Mouse (Mus musculus) forebrain, embryonic 15.5 days (tissue): Measurements from ENCODE around the gene Anks1b. TPM values are rescaled to one million over a fixed set of nuclear protein-coding genes. Genes with fewer than 3 reads are reported as not detected.

ENCODE experiments used
- ATAC-seq: fragments of 200-750 bp; cut with Nextera tagmentation; replicated peaks from 2 replicates; pipeline ENCODE4 v1.8.0; 2017; ENCODE audit warnings: mild to moderate bottlenecking, moderate TSS enrichment, moderate library complexity
- H3K27ac ChIP-seq: fragments of 300-500 bp; sonication (generic); replicated peaks from 2 replicates; pipeline ENCODE4 v1.5.1; 2015; ENCODE audit warnings: mild to moderate bottlenecking, inconsistent platforms
- H3K27me3 ChIP-seq: fragments of 300-500 bp; sonication (generic); 2 replicates; pipeline ENCODE4 v1.6.1; 2015; ENCODE audit warnings: inconsistent platforms
- H3K36me3 ChIP-seq: fragments of 300-500 bp; sonication (generic); 2 replicates; pipeline ENCODE4 v1.6.1; 2015; ENCODE audit warnings: mild to moderate bottlenecking, inconsistent platforms
- H3K4me1 ChIP-seq: fragments of 300-500 bp; sonication (generic); 2 replicates; pipeline ENCODE4 v1.6.1; 2015; ENCODE audit warnings: inconsistent platforms
- H3K4me2 ChIP-seq: fragments of 300-500 bp; sonication (generic); replicated peaks from 2 replicates; pipeline ENCODE4 v1.6.1; 2015; ENCODE audit warnings: mild to moderate bottlenecking, inconsistent platforms
- H3K4me3 ChIP-seq: fragments of 300-500 bp; sonication (generic); 2 replicates; pipeline ENCODE4 v1.5.1; 2015; ENCODE audit warnings: mild to moderate bottlenecking, inconsistent platforms
- H3K9ac ChIP-seq: fragments of 300-500 bp; sonication (generic); replicated peaks from 2 replicates; pipeline ENCODE4 v1.6.1; 2015; ENCODE audit warnings: mild to moderate bottlenecking, inconsistent platforms
- H3K9me3 ChIP-seq: fragments of 300-500 bp; sonication (generic); 2 replicates; pipeline ENCODE4 v1.6.1; 2016; ENCODE audit warnings: inconsistent platforms
- WGBS: fragments of 180-500 bp; shearing (Covaris S2); methylation state at CpG from one replicate; pipeline ENCODE4 v1.1.7; 2015; ENCODE audit warnings: mixed read lengths; 5-methylcytosine and 5-hydroxymethylcytosine counted together
- polyA plus RNA-seq: library from polyadenylated mRNA; unstranded; fragments of >200 nt; fragmentation: Nextera tagmentation; extraction: Ambion mirVana; gene quantifications from 2 replicates; pipeline ENCODE4 v1.2.1, GENCODE M21; 2015

Gene Anks1b
- polyA plus RNA-seq, 1 experiment from 2014 or later = 63.1 TPM

GRCm38 (mm10) chr10:90431974-90432373, 558.7 kb downstream of the Anks1b start:
- no peak overlapping the region for H3K4me2 ChIP-seq
- ATAC-seq = peak; percentile 35; the same call in 1 of the 2 replicates
- no peaks in the 10 kb centered on the region for H3K27me3 ChIP-seq
- no peaks in the 10 kb centered on the region for H3K9me3 ChIP-seq
- H3K4me3 ChIP-seq = no peak overlapping the region
- peaks cover 11% of the 10 kb centered on the region; the same call in 1 of the 2 replicates for H3K4me1 ChIP-seq
- no peak overlapping the region for H3K9ac ChIP-seq
- WGBS = 64% methylated on average over 9 of the region's 9 CpGs
- no peak overlapping the region for H3K27ac ChIP-seq
- H3K36me3 ChIP-seq = no peaks in the 10 kb centered on the region

GRCm38 (mm10) chr10:90432479-90432878, 559.2 kb downstream of the Anks1b start:
- 63% methylated on average over 12 of the region's 12 CpGs for WGBS

GRCm38 (mm10) chr10:90441036-90441435, 567.7 kb downstream of the Anks1b start:
- H3K36me3 ChIP-seq = no peaks in the 10 kb centered on the region
- no peaks in the 10 kb centered on the region for H3K4me1 ChIP-seq
- WGBS = 90% methylated on average over 4 of the region's 4 CpGs
- no peak overlapping the region for H3K4me3 ChIP-seq
- H3K9ac ChIP-seq = no peak overlapping the region
- no peak overlapping the region for H3K27ac ChIP-seq
- no peaks in the 10 kb centered on the region for H3K27me3 ChIP-seq
- H3K4me2 ChIP-seq = no peak overlapping the region
- no peak for ATAC-seq
- H3K9me3 ChIP-seq = no peaks in the 10 kb centered on the region

More at GRCm38 (mm10) chr10:90432479-90432878, 559.2 kb downstream of the Anks1b start:
- Histone ChIP-seq H3K4me2 (no peak overlapping the region), H3K9me3 (no peaks in the 10 kb centered on the region), H3K36me3 (no peaks in the 10 kb centered on the region), H3K4me1 (peaks cover 11% of the 10 kb centered on the region; the same call in 1 of the 2 replicates), H3K4me3 (no peak overlapping the region), H3K27ac (peak overlapping the region; percentile 48; the same call in 1 of the 2 replicates), H3K27me3 (no peaks in the 10 kb centered on the region), H3K9ac (no peak overlapping the region)
- ATAC-seq = no peak

- WGBS = 17% methylated on average over 1 of the region's 1 CpGs
- ATAC-seq = no peak
- no peak overlapping the region for H3K27ac ChIP-seq
- no peak overlapping the region for H3K4me2 ChIP-seq
- no peaks in the 10 kb centered on the region for H3K27me3 ChIP-seq
- no peaks in the 10 kb centered on the region for H3K9me3 ChIP-seq
- H3K4me1 ChIP-seq = no peaks in the 10 kb centered on the region
- H3K36me3 ChIP-seq = no peaks in the 10 kb centered on the region
- no peak overlapping the region for H3K4me3 ChIP-seq
- no peak overlapping the region for H3K9ac ChIP-seq
Observed at GRCm38 (mm10) chr10:90441656-90442055, 568.3 kb downstream of the Anks1b start.

GRCm38 (mm10) chr10:90464906-90465305, 591.6 kb downstream of the Anks1b start:
- no peak overlapping the region for H3K4me3 ChIP-seq
- no peaks in the 10 kb centered on the region for H3K36me3 ChIP-seq
- 72% methylated on average over 2 of the region's 2 CpGs for WGBS
- no peaks in the 10 kb centered on the region for H3K9me3 ChIP-seq
- no peak for ATAC-seq
- H3K4me1 ChIP-seq = no peaks in the 10 kb centered on the region
- no peak overlapping the region for H3K27ac ChIP-seq
- no peak overlapping the region for H3K9ac ChIP-seq
- no peak overlapping the region for H3K4me2 ChIP-seq
- no peaks in the 10 kb centered on the region for H3K27me3 ChIP-seq

- Histone ChIP-seq H3K27me3 (no peaks in the 10 kb centered on the region), H3K4me1 (no peaks in the 10 kb centered on the region), H3K9ac (no peak overlapping the region), H3K36me3 (no peaks in the 10 kb centered on the region), H3K4me2 (no peak overlapping the region), H3K4me3 (no peak overlapping the region), H3K27ac (no peak overlapping the region), H3K9me3 (no peaks in the 10 kb centered on the region)
- WGBS = 86% methylated on average over 6 of the region's 6 CpGs
- no peak for ATAC-seq
Observed at GRCm38 (mm10) chr10:90465426-90465825, 592.1 kb downstream of the Anks1b start.

GRCm38 (mm10) chr10:90467546-90467945, 594.2 kb downstream of the Anks1b start:
- ATAC-seq = no peak
- no peak overlapping the region for H3K4me2 ChIP-seq
- no peaks in the 10 kb centered on the region for H3K27me3 ChIP-seq
- no peak overlapping the region for H3K27ac ChIP-seq
- H3K4me3 ChIP-seq = no peak overlapping the region
- no peaks in the 10 kb centered on the region for H3K4me1 ChIP-seq
- H3K9me3 ChIP-seq = no peaks in the 10 kb centered on the region
- H3K9ac ChIP-seq = no peak overlapping the region
- H3K36me3 ChIP-seq = no peaks in the 10 kb centered on the region
- WGBS = 2% methylated on average over 1 of the region's 1 CpGs

GRCm38 (mm10) chr10:90493436-90493835, 620.1 kb downstream of the Anks1b start:
- no peak for ATAC-seq
- no peak overlapping the region for H3K4me2 ChIP-seq
- peaks cover 21% of the 10 kb centered on the region for H3K4me1 ChIP-seq
- peak overlapping the region; percentile 33; the same call in 1 of the 2 replicates for H3K27ac ChIP-seq
- no peaks in the 10 kb centered on the region for H3K36me3 ChIP-seq
- H3K27me3 ChIP-seq = no peaks in the 10 kb centered on the region
- H3K9ac ChIP-seq = no peak overlapping the region
- WGBS = 73% methylated on average over 7 of the region's 7 CpGs
- H3K4me3 ChIP-seq = no peak overlapping the region
- H3K9me3 ChIP-seq = no peaks in the 10 kb centered on the region

- H3K4me2 ChIP-seq = no peak overlapping the region
- H3K36me3 ChIP-seq = no peaks in the 10 kb centered on the region
- 58% methylated on average over 3 of the region's 3 CpGs for WGBS
- peak overlapping the region; percentile 33; the same call in 1 of the 2 replicates for H3K27ac ChIP-seq
- no peaks in the 10 kb centered on the region for H3K9me3 ChIP-seq
- no peak overlapping the region for H3K4me3 ChIP-seq
- H3K4me1 ChIP-seq = peaks cover 21% of the 10 kb centered on the region
- 0 out of 2 replicates have a peak, but pooled peaks have one; percentile 48 for ATAC-seq
- no peaks in the 10 kb centered on the region for H3K27me3 ChIP-seq
- H3K9ac ChIP-seq = no peak overlapping the region
Observed at GRCm38 (mm10) chr10:90493996-90494642, 620.8 kb downstream of the Anks1b start.

- Histone ChIP-seq H3K36me3 (no peaks in the 10 kb centered on the region), H3K4me2 (no peak overlapping the region), H3K27ac (peak overlapping the region; percentile 79), H3K27me3 (no peaks in the 10 kb centered on the region), H3K9ac (no peak overlapping the region), H3K4me3 (no peak overlapping the region), H3K4me1 (peaks cover 21% of the 10 kb centered on the region), H3K9me3 (no peaks in the 10 kb centered on the region)
- peak; percentile 79 for ATAC-seq
- 49% methylated on average over 4 of the region's 4 CpGs for WGBS
Observed at GRCm38 (mm10) chr10:90494981-90495516, 621.7 kb downstream of the Anks1b start.

- WGBS = 62% methylated on average over 1 of the region's 1 CpGs
- Histone ChIP-seq H3K27ac (no peak overlapping the region), H3K4me1 (no peaks in the 10 kb centered on the region), H3K4me3 (no peak overlapping the region), H3K9ac (no peak overlapping the region), H3K36me3 (no peaks in the 10 kb centered on the region), H3K4me2 (no peak overlapping the region), H3K27me3 (no peaks in the 10 kb centered on the region), H3K9me3 (no peaks in the 10 kb centered on the region)
- no peak for ATAC-seq
Observed at GRCm38 (mm10) chr10:90507561-90507960, 634.3 kb downstream of the Anks1b start.

- no peaks in the 10 kb centered on the region for H3K9me3 ChIP-seq
- H3K36me3 ChIP-seq = no peaks in the 10 kb centered on the region
- no peaks in the 10 kb centered on the region for H3K4me1 ChIP-seq
- H3K4me3 ChIP-seq = no peak overlapping the region
- H3K27ac ChIP-seq = no peak overlapping the region
- no peak for ATAC-seq
- no peak overlapping the region for H3K4me2 ChIP-seq
- WGBS = 88% methylated on average over 9 of the region's 9 CpGs
- no peaks in the 10 kb centered on the region for H3K27me3 ChIP-seq
- no peak overlapping the region for H3K9ac ChIP-seq
Observed at GRCm38 (mm10) chr10:90512801-90513200, 639.5 kb downstream of the Anks1b start.
